Mouse (Mus musculus) urinary bladder, adult 2 months (tissue): ENCODE results near the gene Lipa. TPM values are rescaled to one million over a fixed set of nuclear protein-coding genes. Genes with fewer than 3 reads are reported as not detected.

Experiments used
- DNase-seq: peaks from one replicate; pipeline ENCODE4 v3.0.0; 2022; ENCODE audit warnings: low spot score
- polyA plus RNA-seq: library from polyadenylated mRNA; depleted of rRNA; stranded (reverse); fragments of >200 nt; gene quantifications from 2 replicates; pipeline ENCODE4 v1.2.3, GENCODE M21; 2012; rRNA removed

The Lipa gene
- polyA plus RNA-seq, 1 experiment = 34.8 TPM

DNA sequence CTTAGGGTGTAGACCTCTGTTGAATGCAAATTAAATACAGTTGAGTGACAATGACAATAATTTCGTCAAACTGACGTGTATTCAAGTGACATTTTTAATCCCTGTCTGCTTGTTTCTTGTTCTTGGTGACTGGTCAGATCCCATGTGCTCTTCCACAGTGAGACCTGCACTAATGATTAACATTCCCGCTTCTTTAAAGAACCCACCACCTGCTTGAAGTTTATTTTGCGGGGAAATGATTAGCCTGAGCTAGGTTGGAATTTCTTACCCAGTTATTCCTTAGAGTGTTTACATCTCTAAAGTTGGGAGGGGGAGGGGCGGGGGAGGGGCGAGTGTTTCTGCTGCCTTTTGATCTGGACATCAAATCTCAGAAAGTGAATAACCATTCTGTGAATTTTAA, 59.1 kb downstream of the Lipa start:
- DNase-seq = no peak

DNA sequence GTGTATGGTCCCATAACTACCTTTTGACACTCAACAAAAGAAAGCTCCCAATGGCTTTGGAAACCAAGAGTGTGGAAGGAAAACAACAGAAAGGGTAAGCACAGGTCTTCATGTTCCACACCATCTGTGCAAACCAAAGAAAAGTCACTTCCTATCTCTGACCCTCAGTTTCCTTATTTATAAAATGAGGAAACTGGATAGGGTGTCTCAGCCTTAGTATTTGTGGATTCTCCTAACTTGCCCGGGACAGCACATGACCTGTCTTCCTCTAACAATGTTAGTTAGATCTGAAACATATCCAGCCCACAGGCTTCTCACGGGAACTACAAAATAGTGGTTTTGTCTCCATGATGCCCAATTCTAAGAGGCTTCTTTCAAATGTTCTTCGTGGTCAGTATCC, 62.8 kb downstream of the Lipa start:
- no peak for DNase-seq

DNA sequence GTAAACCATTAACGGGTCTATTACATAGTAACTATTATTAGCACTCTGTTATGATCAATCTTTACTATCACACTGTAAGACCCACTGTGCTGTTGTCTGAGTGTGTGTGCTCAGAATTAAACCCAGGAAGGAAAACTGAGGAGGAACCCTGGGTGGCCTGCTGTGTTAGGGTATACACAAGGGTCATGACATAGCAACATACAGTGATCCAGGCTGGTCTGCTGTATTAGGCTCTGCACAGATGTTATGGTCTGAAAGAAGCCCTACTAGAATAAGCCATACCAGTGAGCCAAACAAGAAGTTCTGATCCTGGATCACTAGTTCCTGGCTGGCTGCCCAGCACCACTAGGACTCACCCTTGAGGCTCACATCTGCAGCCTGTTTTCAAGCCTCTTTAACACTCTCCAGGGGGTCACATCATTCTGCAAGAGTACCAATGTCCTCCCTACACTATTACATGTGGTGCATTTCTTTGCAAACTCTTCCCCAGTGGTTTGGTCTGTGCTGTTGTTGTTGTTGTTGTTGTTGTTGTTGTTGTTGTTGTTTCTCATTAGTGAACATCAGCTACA, 65.7 kb downstream of the Lipa start:
- no peak for DNase-seq

DNA sequence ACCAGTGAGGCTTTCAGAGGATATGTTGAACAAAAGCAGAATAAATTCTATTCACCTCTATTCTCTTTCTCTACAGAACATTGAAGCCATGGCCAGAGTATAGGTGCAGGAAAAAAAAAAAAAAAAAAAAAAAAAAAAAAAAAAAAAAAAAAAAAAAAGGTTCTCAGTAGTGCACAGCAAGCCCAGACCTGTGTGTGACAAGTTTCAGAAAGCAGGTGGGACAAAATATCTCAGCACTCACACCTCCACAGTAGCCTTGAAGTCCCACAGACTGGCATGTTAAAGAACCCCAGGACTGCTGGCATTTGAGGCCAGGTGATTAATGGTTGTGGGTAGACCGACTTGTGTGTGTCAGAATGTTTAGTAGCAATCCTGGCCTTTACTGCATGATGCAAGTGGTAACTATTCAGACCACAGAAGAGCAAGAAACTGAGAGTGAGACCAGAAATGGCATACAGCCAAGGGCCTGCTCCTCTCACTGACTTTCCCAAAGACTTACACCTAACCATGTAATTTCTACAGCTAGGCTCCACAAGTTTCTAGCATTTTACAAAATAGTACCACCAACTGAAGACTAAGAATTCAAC, 76.4 kb downstream of the Lipa start:
- no peak for DNase-seq

DNA sequence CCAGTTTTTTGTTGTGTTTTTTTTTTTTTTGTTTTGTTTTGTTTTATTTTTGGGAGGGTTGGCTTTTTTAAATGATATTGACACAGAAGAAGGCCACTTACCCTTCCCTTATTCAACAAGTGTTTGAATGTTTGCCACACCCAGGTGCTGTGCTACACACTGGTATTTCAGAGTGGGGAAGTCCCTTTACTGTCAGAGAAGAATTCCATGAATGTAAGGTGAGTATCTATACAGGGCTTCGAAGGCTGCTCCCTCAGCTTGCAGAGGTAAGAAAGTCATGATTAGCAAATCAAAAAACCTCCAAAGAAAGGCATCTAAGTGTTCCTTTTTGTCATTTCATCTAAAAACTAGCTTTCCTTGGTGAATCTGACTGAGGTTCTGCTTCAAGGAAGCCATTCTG, 78.4 kb downstream of the Lipa start:
- no peak for DNase-seq

DNA sequence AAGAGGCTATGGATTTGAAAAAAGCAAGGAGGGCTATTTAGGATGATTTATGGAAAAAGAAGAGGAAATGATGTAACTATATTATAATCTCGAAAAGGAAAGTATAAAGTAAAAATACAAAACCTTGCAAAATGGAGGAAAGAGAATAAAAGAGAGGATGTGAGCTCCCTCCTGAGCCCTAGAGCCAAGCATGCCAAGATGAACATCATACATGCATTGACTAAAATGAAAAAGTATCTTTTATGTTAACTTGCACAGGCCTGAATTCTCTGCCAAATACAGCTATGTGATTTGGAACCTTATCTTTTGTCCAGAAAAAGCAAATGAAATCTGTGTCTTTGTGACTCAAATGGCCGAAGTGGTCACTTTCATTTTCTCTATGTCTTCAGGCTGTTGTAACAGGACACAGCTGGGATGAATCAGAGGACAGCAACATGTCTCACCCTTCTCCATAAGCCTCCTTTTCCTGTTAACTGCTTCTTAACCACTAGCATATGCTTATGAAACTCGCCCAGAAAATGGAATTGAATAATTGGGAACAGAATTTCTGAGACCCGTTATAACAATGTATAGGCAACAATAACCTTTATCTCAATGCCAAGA, 81.8 kb downstream of the Lipa start:
- no peak for DNase-seq

DNA sequence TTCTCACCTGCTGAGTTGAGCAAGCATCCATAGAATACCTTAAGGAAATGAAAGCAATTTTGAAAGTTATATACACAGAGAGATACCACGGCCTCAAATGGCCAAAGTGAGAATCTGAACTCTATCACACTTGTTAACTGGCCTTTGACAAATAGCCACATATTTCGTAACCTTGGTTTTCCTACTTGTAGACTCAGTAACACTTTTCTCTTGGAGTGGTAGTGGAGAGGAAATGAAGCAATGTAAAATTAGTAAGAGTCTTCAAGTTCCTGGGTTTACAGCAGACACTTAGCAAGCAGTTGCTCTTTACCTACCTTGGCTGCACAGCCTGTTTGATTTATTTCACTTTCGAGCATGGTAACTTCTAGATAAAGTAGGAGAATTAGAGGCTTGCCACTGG, 82.5 kb downstream of the Lipa start:
- DNase-seq = no peak

Other genes starting within 250 kb of the Lipa start
- 15.6 and 16.7 TPM in 2 replicates for gene Fas, start 236.8 kb downstream of the Lipa start, polyA plus RNA-seq
- gene Ch25h, start 52.3 kb downstream of the Lipa start, polyA plus RNA-seq = 6.3 and 6.7 TPM in 2 replicates
- 7.8 and 8.4 TPM in 2 replicates for gene Ifit2, start 23.2 kb upstream of the Lipa start, polyA plus RNA-seq
- gene Ifit3, start 56.1 kb upstream of the Lipa start, polyA plus RNA-seq = 29.5 and 44.7 TPM in 2 replicates
- 0.84 and 0.87 TPM in 2 replicates for gene Ifit1bl1, start 74.5 kb upstream of the Lipa start, polyA plus RNA-seq
- 6.8 and 10.8 TPM in 2 replicates for gene Ifit3b, start 80.5 kb upstream of the Lipa start, polyA plus RNA-seq
- gene Ifit1bl2, start 113.3 kb upstream of the Lipa start, polyA plus RNA-seq = 0.37 and 0.38 TPM in 2 replicates
- gene Ifit1, start 113.4 kb upstream of the Lipa start, polyA plus RNA-seq = 8.7 and 9.9 TPM in 2 replicates
- gene Slc16a12, start 219.8 kb upstream of the Lipa start, polyA plus RNA-seq = 9.0 and 13.4 TPM in 2 replicates